18 mouse cellular contexts compared by ENCODE assay signal in the genomic region with DNA sequence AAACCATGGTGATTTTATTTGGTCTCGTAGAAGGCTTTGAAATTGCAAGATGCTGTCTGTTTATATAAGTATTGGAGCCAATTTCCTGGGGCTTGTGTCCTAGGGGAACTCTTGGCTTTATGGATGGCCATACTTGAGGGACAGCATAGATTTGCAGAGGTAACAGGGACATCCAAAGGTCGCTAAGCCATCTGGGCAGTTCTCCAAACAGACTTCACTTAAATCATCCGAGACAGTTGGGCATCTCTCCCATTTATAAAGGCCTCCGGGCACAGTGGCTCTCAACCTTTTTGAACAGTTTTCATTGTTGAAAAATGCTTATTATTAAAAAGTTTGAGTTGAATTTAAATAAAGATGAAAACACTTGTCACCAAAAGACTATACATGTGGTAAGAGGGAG. TPM values are rescaled to one million over a fixed set of nuclear protein-coding genes. Genes with fewer than 3 reads are reported as not detected.
DNase-seq lines count a peak whose midpoint lies in the region; ATAC-seq and TF ChIP-seq lines count a peak whose summit lies in the region.
"Had no signal": no experiment of that assay in that cellular context is flagged by ENCODE, and none has a peak within 500 bp of the region (broad histone marks: within the 10 kb centered on the region; RNA-seq: fewer than 3 reads in every experiment).

No protein-coding gene starts in this region.

- no peak overlapping the region for H3K9ac ChIP-seq in liver, adult 2 months (ENCODE audit: low read depth, low read length)
- H3K9ac ChIP-seq: embryonic facial prominence, embryonic 12.5 days; hindbrain, embryonic 14.5 days; limb, embryonic 15.5 days; lung, embryonic 14.5 days had no signal

- H3K27ac ChIP-seq in liver, adult 2 months (replicated peaks; ENCODE audit: insufficient read depth, low read depth, low read length) = no peak overlapping the region
- H3K27ac ChIP-seq: embryonic facial prominence, embryonic 12.5 days; layer of hippocampus, adult 2 months; limb, embryonic 15.5 days had no signal

- no peaks in the 10 kb centered on the region for H3K79me2 ChIP-seq in liver, adult 2 months (ENCODE audit: control insufficient read depth, insufficient read depth, low read length)

- no peak for TF ChIP-seq POLR2A in liver, adult 2 months (IDR thresholded peaks at IDR 0.05; ENCODE audit: extremely low read depth, insufficient read depth, low read length)

- DNase-seq in embryo, embryonic 11 days = peak; percentile 3
- DNase-seq in embryo, embryonic 9.5 days (ENCODE audit: extremely low spot score) = no peak
- DNase-seq in liver, adult 2 months (ENCODE audit: extremely low read depth, low read depth, low spot score) = peak; percentile 15
- DNase-seq in liver = no peak
- DNase-seq in Muller cell, postnatal 12 days (ENCODE audit: inconsistent ontology term) = peak; percentile 56
- peak; percentile 64 to 69 for DNase-seq in adrenal gland, postnatal 36 days
- DNase-seq in thymus, postnatal 14 days = no peak
- DNase-seq: B cell, adult 2 months; gastrocnemius, postnatal 10 days; kidney, adult 18-20 months; lung, embryonic 14.5 days; thymus, adult 18-20 months had no signal

- ATAC-seq in activated CD4-positive, CD25-positive, alpha-beta regulatory T cell, adult 4 months = no peak

- no peaks in the 10 kb centered on the region for H3K36me3 ChIP-seq in liver, adult 2 months (ENCODE audit: control insufficient read depth, insufficient read depth, low read length)
- H3K36me3 ChIP-seq: embryonic facial prominence, embryonic 12.5 days; limb, embryonic 15.5 days had no signal

- WGBS in liver, adult 2 months = 28% methylated on average over 4 of the region's 4 CpGs

- no peaks in the 10 kb centered on the region for H3K27me3 ChIP-seq in liver, adult 2 months (ENCODE audit: control insufficient read depth, insufficient read depth, low read length)
- H3K27me3 ChIP-seq: embryonic facial prominence, embryonic 12.5 days; limb, embryonic 15.5 days had no signal

- TF ChIP-seq CTCF in liver, adult 2 months (IDR thresholded peaks at IDR 0.05; ENCODE audit: low read depth, low read length) = no peak

- H3K4me1 ChIP-seq in liver, adult 2 months (ENCODE audit: control insufficient read depth, insufficient read depth, low read length) = no peaks in the 10 kb centered on the region
- H3K4me1 ChIP-seq: embryonic facial prominence, embryonic 12.5 days; limb, embryonic 15.5 days had no signal

- H3K4me3 ChIP-seq in liver, adult 2 months (ENCODE audit: insufficient read depth, low read depth, low read length) = no peak overlapping the region
- H3K4me3 ChIP-seq: embryonic facial prominence, embryonic 12.5 days; layer of hippocampus, adult 2 months; limb, embryonic 15.5 days; myocyte had no signal

RNA-seq across cellular contexts. Expression of a gene that starts 59.8 kb away (rescaled TPM):
- 0.20 and 0.46 TPM in 2 replicates for total RNA-seq in liver, adult 2 months (2014; rRNA removed)
- 0.07 and 0.15 TPM in 2 replicates for polyA plus RNA-seq in liver, adult 2 months (2012; rRNA removed)
- total RNA-seq in adrenal gland, postnatal 36 days (2021) = 1 to 10 TPM; 6.2 TPM
- under 1 TPM; 0.32 to 0.60 TPM for polyA plus RNA-seq in activated CD4-positive, CD25-positive, alpha-beta regulatory T cell, adult 4 months (2017; shearing (Covaris generic))
- polyA plus RNA-seq: myocyte had no signal

Comparison
In these comparisons a context has a peak if more than half of its experiments do, and no peak if none do; other contexts are left out.
1. DNase-seq: peak in embryo, embryonic 11 days (single experiment), liver, adult 2 months (single experiment), Muller cell, postnatal 12 days (single experiment) and adrenal gland, postnatal 36 days (2 of 2); none in embryo, embryonic 9.5 days (single experiment), liver (single experiment) and thymus, postnatal 14 days (single experiment).